Mouse (Mus musculus) cortical plate, adult 2 months (tissue): ENCODE data around the gene Ptpre. TPM values are rescaled to one million over a fixed set of nuclear protein-coding genes. Genes with fewer than 3 reads are reported as not detected.
A peak's percentile ranks its signal among the peaks of the same experiment; 100 is the strongest.

ENCODE experiments used
- H3K27ac ChIP-seq: fragments of 200-500 bp; 2 replicates; pipeline ENCODE4 v1.5.1; 2012; ENCODE audit warnings: low read length, control low read depth, inconsistent platforms; ENCODE audit not compliant: insufficient read depth
- H3K4me1 ChIP-seq: fragments of 200-500 bp; 2 replicates; pipeline ENCODE4 v1.6.1; 2011; ENCODE audit warnings: low read length; ENCODE audit not compliant: control insufficient read depth, insufficient read depth
- H3K4me3 ChIP-seq: fragments of 200-500 bp; 2 replicates; pipeline ENCODE4 v1.5.1; 2011; ENCODE audit warnings: mild to moderate bottlenecking, low read length, control low read depth; ENCODE audit not compliant: insufficient read depth
- CTCF ChIP-seq: fragments of 200-500 bp; IDR thresholded peaks from 2 replicates; pipeline ENCODE4 v1.5.1; 2011; ENCODE audit warnings: mild to moderate bottlenecking, control low read depth, low read length; ENCODE audit not compliant: insufficient read depth; ENCODE audit errors: extremely low read depth
- POLR2A ChIP-seq: fragments of 200-500 bp; IDR thresholded peaks from 2 replicates; pipeline ENCODE4 v1.6.1; 2011; ENCODE audit warnings: mild to moderate bottlenecking, low read length, control low read depth; ENCODE audit not compliant: insufficient read depth; ENCODE audit errors: extremely low read depth
- polyA plus RNA-seq: library from polyadenylated mRNA; depleted of rRNA; stranded (reverse); fragments of >200 nt; gene quantifications from 2 replicates; pipeline ENCODE4 v1.2.3, GENCODE M21; 2012

Ptpre gene
- polyA plus RNA-seq, 1 experiment = 13.3 TPM

DNA sequence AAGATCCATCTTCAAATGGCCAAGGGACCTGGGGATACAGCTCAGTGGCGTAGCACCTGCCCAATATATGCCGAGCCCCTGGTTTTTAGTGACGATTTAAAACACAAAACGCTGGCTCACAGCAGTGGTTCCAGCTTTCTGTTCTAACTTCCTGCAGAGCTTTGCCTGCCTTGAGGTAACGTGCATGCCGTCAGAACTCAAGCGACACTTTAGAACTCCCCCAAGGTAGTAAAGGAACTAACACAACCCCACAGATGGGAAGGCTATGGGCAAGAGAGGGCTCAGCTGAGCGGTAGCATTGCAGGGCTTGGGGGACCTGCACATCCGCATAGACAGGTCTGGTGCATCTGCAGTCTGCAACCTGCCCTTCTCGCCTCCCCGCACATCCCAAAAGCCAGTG lies 115.5 kb downstream of the Ptpre start:
- Histone ChIP-seq H3K4me3 (no peak overlapping the region), H3K4me1 (0 out of 2 replicates have a peak, but pooled peaks cover 1% of the 10 kb centered on the region), H3K27ac (no peak overlapping the region)
- TF ChIP-seq CTCF (no peak), POLR2A (no peak)

DNA sequence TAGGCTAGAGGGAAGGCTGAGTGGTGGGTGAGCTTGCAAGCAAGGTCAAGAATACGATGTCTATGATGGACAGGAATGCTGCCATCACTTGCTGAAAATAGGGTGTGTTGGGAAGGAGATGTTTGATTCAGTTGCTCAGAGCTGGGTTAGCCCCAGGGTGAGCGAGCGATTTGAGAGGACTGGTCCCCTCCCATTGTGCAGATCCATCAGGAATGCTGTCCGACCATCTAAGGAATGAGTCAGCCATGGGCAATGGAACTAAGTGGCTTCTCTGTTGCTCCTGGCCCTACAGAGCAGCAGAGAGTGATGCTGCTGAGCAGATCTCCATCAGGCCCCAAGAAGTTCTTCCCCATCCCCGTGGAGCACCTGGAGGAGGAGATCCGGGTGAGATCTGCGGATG lies 116.3 kb downstream of the Ptpre start:
- Histone ChIP-seq H3K4me3 (no peak overlapping the region), H3K27ac (no peak overlapping the region), H3K4me1 (0 out of 2 replicates have a peak, but pooled peaks cover 1% of the 10 kb centered on the region)
- no peak for TF ChIP-seq POLR2A

GRCm38 (mm10) chr7:135654288-135654687 lies 117.0 kb downstream of the Ptpre start:
- 0 out of 2 replicates have a peak, but pooled peaks cover 1% of the 10 kb centered on the region for H3K4me1 ChIP-seq
- H3K4me3 ChIP-seq = no peak overlapping the region
- no peak for TF ChIP-seq POLR2A
- no peak for TF ChIP-seq CTCF
- no peak overlapping the region for H3K27ac ChIP-seq

DNA sequence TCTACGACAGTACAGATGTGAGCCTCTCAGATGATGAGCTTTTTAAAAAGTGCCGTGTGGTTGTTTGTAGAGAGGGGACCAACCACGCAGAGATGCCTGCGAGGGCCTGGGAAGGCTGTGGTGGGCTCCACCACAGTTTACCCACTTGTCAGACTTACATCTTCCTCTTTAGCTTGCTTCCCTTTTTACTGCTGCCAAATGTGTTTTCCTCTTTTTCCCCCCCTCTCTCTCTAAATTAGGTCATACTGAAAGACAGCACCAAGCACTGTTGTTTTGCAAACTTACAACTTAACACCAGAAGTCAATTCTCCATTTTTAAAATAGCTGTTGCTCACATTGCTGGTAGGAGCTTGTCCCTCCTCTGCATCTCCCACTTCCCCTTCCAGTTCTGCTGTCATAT lies 117.8 kb downstream of the Ptpre start:
- no peak overlapping the region for H3K27ac ChIP-seq
- 0 out of 2 replicates have a peak, but pooled peaks cover 1% of the 10 kb centered on the region for H3K4me1 ChIP-seq
- TF ChIP-seq CTCF = no peak
- TF ChIP-seq POLR2A = no peak
- H3K4me3 ChIP-seq = no peak overlapping the region

- H3K4me1 ChIP-seq = 0 out of 2 replicates have a peak, but pooled peaks cover 1% of the 10 kb centered on the region
- no peak for TF ChIP-seq CTCF
- H3K4me3 ChIP-seq = no peak overlapping the region
- H3K27ac ChIP-seq = no peak overlapping the region
Observed at GRCm38 (mm10) chr7:135658150-135658549, 120.9 kb downstream of the Ptpre start.

GRCm38 (mm10) chr7:135659314-135659935 lies 122.1 kb downstream of the Ptpre start:
- H3K4me1 ChIP-seq = 0 out of 2 replicates have a peak, but pooled peaks cover 1% of the 10 kb centered on the region
- no peak overlapping the region for H3K4me3 ChIP-seq
- no peak for TF ChIP-seq POLR2A
- no peak for TF ChIP-seq CTCF
- no peak overlapping the region for H3K27ac ChIP-seq

DNA sequence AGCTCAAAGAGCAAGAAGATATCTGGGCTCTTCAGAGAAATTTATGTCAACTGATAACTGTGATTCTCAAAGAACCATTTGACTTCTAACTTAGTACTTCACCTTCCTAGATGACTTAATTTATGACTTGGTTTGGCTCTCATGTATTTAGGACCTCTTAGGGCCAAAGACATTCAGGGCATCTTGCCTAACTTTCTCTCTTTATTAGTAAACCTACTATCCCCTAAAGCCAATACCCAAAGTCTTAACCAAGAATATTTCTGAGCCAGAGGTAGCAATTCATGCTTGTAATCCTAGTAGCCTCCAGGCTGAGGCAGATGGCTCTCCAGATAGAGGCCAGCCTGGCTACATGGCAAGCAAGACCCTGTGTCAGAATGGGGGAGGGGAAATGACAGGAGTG lies 123.0 kb downstream of the Ptpre start:
- no peak overlapping the region for H3K4me3 ChIP-seq
- no peaks in the 10 kb centered on the region for H3K4me1 ChIP-seq
- TF ChIP-seq POLR2A (no peak), CTCF (no peak)
- H3K27ac ChIP-seq = no peak overlapping the region

- no peak overlapping the region for H3K27ac ChIP-seq
- H3K4me1 ChIP-seq = no peaks in the 10 kb centered on the region
- H3K4me3 ChIP-seq = no peak overlapping the region
- TF ChIP-seq CTCF (no peak), POLR2A (no peak)
Observed at GRCm38 (mm10) chr7:135664211-135664610, 126.9 kb downstream of the Ptpre start.

DNA sequence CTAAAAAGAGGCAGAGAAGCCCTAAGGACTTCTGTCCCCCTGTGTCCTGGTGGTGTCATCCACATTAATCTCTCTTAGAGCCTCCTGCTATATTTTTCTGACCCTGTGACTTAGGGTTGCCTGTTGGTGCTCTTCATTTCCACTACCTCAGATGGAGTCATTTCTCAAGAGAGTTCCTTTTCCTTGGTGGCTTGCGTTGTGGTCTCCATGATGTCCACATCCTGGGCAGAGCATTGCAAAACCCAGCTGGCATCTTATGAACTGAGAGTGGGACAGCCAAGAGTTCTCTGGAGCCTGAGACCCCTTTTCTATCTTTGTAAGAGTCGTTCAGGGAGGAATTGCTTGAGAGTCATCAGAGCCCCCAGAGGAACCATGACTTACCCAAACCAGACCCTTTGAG lies 129.0 kb downstream of the Ptpre start:
- Histone ChIP-seq H3K4me3 (no peak overlapping the region), H3K4me1 (no peaks in the 10 kb centered on the region), H3K27ac (no peak overlapping the region)
- no peak for TF ChIP-seq CTCF
- no peak for TF ChIP-seq POLR2A

GRCm38 (mm10) chr7:135668852-135669739 lies 131.8 kb downstream of the Ptpre start:
- Histone ChIP-seq H3K4me3 (no peak overlapping the region), H3K4me1 (no peaks in the 10 kb centered on the region), H3K27ac (no peak overlapping the region)
- TF ChIP-seq CTCF = peak; percentile 77
- no peak for TF ChIP-seq POLR2A
